Mouse (Mus musculus) testis, adult 2 months (tissue): ENCODE data around the gene Tdrd3.

ENCODE experiments used
- CTCF ChIP-seq: fragments of 200-500 bp; IDR thresholded peaks from 2 replicates; pipeline ENCODE4 v1.5.1; 2012; ENCODE audit warnings: low read depth, mild to moderate bottlenecking, inconsistent platforms, low read length, moderate library complexity; ENCODE audit not compliant: control insufficient read depth, insufficient read depth, insufficient replicate concordance
- POLR2A ChIP-seq: fragments of 200-500 bp; IDR thresholded peaks from 2 replicates; pipeline ENCODE4 v1.6.1; 2012; ENCODE audit warnings: low read depth, mild to moderate bottlenecking, inconsistent platforms, low read length, moderate library complexity; ENCODE audit not compliant: control insufficient read depth

DNA sequence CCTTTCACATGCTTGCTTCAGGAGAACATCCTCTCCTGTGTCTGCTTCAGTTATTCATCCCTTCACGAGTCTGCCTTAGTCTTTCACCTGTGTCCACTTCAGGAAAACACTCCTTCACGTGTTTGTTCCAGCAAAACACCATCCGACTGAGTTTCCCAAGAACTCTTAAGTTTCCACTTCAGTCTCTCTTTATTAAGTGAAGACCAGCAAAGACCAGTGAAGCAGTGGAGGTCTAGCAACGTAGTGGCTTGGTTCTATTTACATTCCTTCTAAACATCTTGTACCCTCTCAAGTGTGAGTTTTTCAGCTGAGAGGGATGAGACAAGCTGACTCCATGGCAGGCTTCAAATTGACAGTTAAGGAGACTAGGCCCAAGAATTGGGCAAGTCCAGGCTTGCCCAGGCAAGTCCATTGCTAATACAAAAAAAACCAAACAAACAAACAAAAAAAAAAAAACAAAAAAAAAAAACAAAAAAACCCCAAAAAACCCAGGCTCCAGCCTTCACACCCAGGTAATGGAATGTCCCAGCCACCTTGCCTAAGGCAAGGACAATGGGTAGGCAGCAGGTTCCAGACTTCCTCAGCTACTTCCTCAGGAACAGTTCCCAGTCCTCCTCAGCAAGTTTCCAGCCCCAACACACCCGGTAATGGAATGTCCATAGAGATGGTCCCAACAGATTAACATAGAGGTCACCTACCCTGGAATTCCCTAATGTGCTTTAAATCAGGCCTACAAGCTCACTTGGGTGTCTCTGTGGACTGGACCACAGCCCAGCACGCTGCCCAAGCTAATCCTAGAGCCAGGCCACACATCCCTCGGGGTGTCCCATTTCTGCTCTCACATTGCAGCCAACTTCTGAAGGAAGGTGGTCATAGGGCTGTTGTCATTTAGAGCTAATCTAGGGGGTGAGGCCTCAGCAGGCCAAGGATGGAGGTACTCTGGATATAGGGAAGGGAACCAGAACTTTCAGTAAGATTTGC, 31.9 kb upstream of the Tdrd3 start:
- TF ChIP-seq CTCF: no peak
- no peak for TF ChIP-seq POLR2A
